Mouse (Mus musculus) lung, postnatal 10 days (tissue): Measurements from ENCODE around the gene Olfr845.

Source experiments
- DNase-seq: peaks from one replicate; pipeline ENCODE4 v3.0.0; 2021

Olfr845 gene

DNA sequence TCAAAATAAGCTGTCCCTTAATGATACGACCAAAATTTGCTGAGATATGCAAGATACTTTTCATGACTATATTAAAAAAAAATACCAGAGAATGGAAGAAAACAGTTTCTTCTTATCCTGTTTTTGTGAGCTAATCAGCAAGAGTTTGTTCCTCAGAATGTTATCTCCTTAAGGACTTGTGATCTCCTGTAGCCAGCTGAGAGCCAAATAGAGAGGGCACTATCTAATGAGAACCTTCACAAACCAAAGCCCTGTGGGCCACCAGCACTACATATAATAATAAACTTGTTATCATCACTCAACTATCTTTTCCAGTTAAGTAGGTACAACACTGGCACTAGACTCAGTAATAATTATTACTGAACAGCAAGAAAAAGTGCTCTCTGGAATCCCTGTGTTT, at the start of gene Olfr845:
Gene Olfr845, plus strand, starts transcription at position 301 of the 400 bp plus-strand sequence.
- no peak for DNase-seq

DNA sequence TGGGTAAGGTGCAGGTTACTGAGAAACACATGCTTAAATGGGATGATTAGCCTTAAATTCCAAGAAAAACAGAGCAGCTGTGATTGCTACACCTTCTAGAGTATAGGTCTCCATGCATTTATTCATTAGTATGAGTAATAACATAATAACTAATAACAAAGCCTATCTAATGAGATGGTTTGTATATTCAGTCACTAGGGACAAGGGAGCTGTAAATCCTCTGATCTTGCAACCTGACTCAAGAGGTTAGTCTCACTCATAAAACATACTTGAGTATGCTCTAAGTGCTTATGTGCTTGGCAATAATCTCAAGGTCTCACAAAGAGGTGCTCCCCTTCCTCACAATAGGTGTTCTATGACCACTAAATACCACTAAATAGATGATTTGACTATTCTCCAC, 20.2 kb upstream of the Olfr845 start, which contains the start of gene Olfr844:
Gene Olfr844, plus strand, starts transcription at position 301 of the 400 bp plus-strand sequence.
- no peak for DNase-seq

DNA sequence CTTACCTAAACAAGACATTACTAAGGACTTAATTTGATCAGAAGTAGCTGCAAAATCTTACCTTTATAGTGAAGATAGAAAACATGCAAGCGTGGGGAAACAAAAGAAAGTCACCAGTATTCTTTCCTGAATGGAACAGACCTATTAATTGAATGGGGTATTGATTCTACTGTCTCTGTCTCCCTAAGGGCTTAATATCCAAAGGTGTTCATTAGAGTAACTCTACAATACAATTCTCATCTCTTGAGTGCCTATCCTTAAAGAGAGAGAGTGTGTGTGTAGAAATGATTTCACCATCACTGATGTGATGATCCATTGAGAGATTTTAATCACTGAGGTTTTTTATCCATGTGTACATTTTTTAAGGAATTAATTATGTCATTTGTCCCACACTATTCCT, 27.6 kb downstream of the Olfr845 start, which contains the start of gene Olfr846:
Gene Olfr846, minus strand, starts transcription at position 101 of the 400 bp plus-strand sequence.
- no peak for DNase-seq

DNA sequence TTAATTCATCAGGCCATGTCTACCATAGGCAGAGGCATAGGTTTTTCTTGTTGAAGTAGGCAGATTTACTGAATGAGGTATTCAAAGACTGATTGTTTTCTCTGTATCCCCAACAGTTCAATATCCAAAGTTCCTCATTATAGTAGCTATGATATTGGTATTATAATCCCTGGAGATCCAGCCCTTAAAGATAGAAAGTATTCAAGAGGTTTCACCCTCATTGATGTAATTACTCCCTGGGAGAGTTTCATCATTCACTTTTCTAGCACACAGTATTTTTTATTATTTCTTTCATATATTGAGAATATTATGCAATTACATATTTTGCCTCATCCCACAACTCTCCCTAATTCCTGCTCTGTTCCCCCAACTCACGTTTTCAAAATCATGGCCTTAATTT, 42.3 kb downstream of the Olfr845 start, which contains the start of gene Olfr847:
Gene Olfr847, minus strand, starts transcription at position 101 of the 400 bp plus-strand sequence.
- DNase-seq: no peak
